Comparison of ENCODE assay signal across 1 mouse cellular context in genomic region chr17:5829930-5830329, GRCm38 (mm10).
A peak's percentile ranks its signal among the peaks of the same experiment; 100 is the strongest.
TF ChIP-seq lines count a peak whose summit lies in the region.

No protein-coding gene starts in this region.

TF ChIP-seq in CH12.LX, 34 proteins besides CTCF, POLR2A, EP300 and RAD21 (continued from another document):
- TF ChIP-seq E2F4 (IDR thresholded peaks at IDR 0.05; ENCODE audit: insufficient replicate concordance, low read depth, low read length) (no peak), IRF4 (IDR thresholded peaks at IDR 0.05; ENCODE audit: low read depth, low read length) (peak; percentile 55; the same call in 1 of the 2 replicates), USF2 (conservative IDR thresholded peaks at IDR 0.05; ENCODE audit: low read depth, low read length) (no peak), GABPA (IDR thresholded peaks at IDR 0.05; ENCODE audit: insufficient replicate concordance, low read depth, low read length) (no peak), JUN (IDR thresholded peaks at IDR 0.05; ENCODE audit: insufficient read depth, low read depth, low read length) (no peak), RCOR1 (conservative IDR thresholded peaks at IDR 0.05; ENCODE audit: low read depth, low read length) (0 out of 2 replicates have a peak, but pooled peaks have one; percentile 24), TBP (conservative IDR thresholded peaks at IDR 0.05; ENCODE audit: low read depth, low read length) (no peak), USF1 (IDR thresholded peaks at IDR 0.05; ENCODE audit: low read depth, low read length) (no peak), PAX5 (IDR thresholded peaks at IDR 0.05; ENCODE audit: low read length) (no peak), CHD2 (IDR thresholded peaks at IDR 0.05; ENCODE audit: low read length) (peak; percentile 60; the same call in 1 of the 2 replicates), MAZ (IDR thresholded peaks at IDR 0.05; ENCODE audit: low read depth, low read length) (peak; percentile 27; the same call in 1 of the 2 replicates), SIN3A (IDR thresholded peaks at IDR 0.05; ENCODE audit: low read length) (no peak), MXI1 (IDR thresholded peaks at IDR 0.05; ENCODE audit: low read depth, low read length) (no peak), ZKSCAN1 (IDR thresholded peaks at IDR 0.05; ENCODE audit: borderline replicate concordance, low read depth, low read length) (no peak), NELFE (IDR thresholded peaks at IDR 0.05; ENCODE audit: low read depth, low read length) (no peak), CHD1 (IDR thresholded peaks at IDR 0.05; ENCODE audit: low read depth, low read length) (no peak), MEF2A (IDR thresholded peaks at IDR 0.05; ENCODE audit: borderline replicate concordance, low read depth, low read length) (no peak), ZNF384 (IDR thresholded peaks at IDR 0.05; ENCODE audit: low read depth, low read length) (no peak), JUND (conservative IDR thresholded peaks at IDR 0.05; ENCODE audit: low read depth, low read length) (no peak), BHLHE40 (IDR thresholded peaks at IDR 0.05; ENCODE audit: low read depth, low read length) (peak; percentile 53; the same call in 1 of the 2 replicates)
